Comparison of ENCODE assay signal across 10 mouse cellular contexts in the genomic region with DNA sequence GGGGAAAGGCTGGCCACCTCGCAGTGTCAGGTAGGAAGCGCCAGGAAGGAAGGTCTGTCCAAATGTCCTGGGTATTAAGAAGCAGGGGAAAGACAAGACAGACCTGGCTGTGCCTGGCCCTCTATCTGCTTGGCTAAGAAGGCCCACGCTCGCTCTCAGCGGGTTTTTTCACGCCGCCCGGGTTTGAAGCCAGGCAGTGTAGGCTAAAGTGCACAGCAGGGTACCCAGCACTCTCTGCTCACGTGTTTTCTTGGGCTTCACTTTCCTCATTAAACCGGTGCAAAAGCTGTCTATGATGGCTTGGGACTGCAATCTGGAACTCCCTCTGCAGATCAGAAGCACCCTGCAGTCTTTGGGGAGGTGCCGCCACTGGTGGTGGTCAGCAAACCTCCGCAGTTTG. TPM values are rescaled to one million over a fixed set of nuclear protein-coding genes. Genes with fewer than 3 reads are reported as not detected.
DNase-seq lines count a peak whose midpoint lies in the region; ATAC-seq and TF ChIP-seq lines count a peak whose summit lies in the region.
"Had no signal": no experiment of that assay in that cellular context is flagged by ENCODE, and none has a peak within 500 bp of the region (broad histone marks: within the 10 kb centered on the region; RNA-seq: fewer than 3 reads in every experiment).

No protein-coding gene starts in this region.

- H3K36me3 ChIP-seq in heart, postnatal 0 days (replicated peaks; ENCODE audit: control insufficient read depth, insufficient read depth, low read length) = peaks cover 6% of the 10 kb centered on the region; the same call in 1 of the 2 replicates
- no peaks in the 10 kb centered on the region for H3K36me3 ChIP-seq in liver, embryonic 15.5 days (replicated peaks)

- ATAC-seq in heart, postnatal 0 days (ENCODE audit: insufficient read depth, low read depth) = no peak
- no peak for ATAC-seq in liver, embryonic 15.5 days (ENCODE audit: insufficient read depth)
- no peak for ATAC-seq in monocyte, adult 5-6 weeks (replicated peaks; ENCODE audit: insufficient number of reproducible peaks, low FRiP score, low TSS enrichment, poor library complexity, severe bottlenecking)

- H3K9me3 ChIP-seq in heart, postnatal 0 days (replicated peaks; ENCODE audit: control insufficient read depth, low read length) = no peaks in the 10 kb centered on the region
- no peaks in the 10 kb centered on the region for H3K9me3 ChIP-seq in liver, embryonic 15.5 days (replicated peaks)

- TF ChIP-seq EP300 in heart, postnatal 0 days (IDR thresholded peaks at IDR 0.05; ENCODE audit: low read depth) = no peak

- peak overlapping the region; percentile 97 for H3K27ac ChIP-seq in heart, postnatal 0 days (ENCODE audit: low read depth)
- H3K27ac ChIP-seq in liver, embryonic 15.5 days (replicated peaks) = peak overlapping the region; percentile 85; the same call in 1 of the 2 replicates

- H3K4me2 ChIP-seq in heart, postnatal 0 days (ENCODE audit: low read depth, low read length) = peak overlapping the region; percentile 96
- H3K4me2 ChIP-seq in liver, embryonic 15.5 days = peak overlapping the region; percentile 64

- peak overlapping the region; percentile 96; the same call in 1 of the 2 replicates for H3K9ac ChIP-seq in heart, postnatal 0 days (replicated peaks; ENCODE audit: low read depth, low read length)
- H3K9ac ChIP-seq in liver, embryonic 15.5 days = no peak overlapping the region

- H3K4me3 ChIP-seq in heart, postnatal 0 days (ENCODE audit: low read depth, low read length) = peak overlapping the region; percentile 83
- peak overlapping the region; percentile 57 for H3K4me3 ChIP-seq in liver, embryonic 15.5 days (replicated peaks)

- DNase-seq in gastrocnemius, postnatal 25 days = peak; percentile 9
- DNase-seq in gastrocnemius, adult 8-10 months (ENCODE audit: low spot score in 2 of 2) = no peak
- DNase-seq in brain, adult 2 months (ENCODE audit: low read depth, low spot score) = peak; percentile 31
- no peak for DNase-seq in heart, postnatal 0 days (ENCODE audit: low spot score)
- no peak for DNase-seq in frontal cortex, postnatal 10 days (ENCODE audit: low spot score in 2 of 2)
- DNase-seq in left cerebral cortex, postnatal 25 days (ENCODE audit: low spot score in 2 of 2) = no peak

- H3K4me1 ChIP-seq in heart, postnatal 0 days (ENCODE audit: control insufficient read depth, insufficient read depth) = peaks cover 32% of the 10 kb centered on the region
- peaks cover 14% of the 10 kb centered on the region for H3K4me1 ChIP-seq in liver, embryonic 15.5 days (replicated peaks)

- H3K27me3 ChIP-seq in heart, postnatal 0 days (ENCODE audit: control insufficient read depth, insufficient read depth, low read length) = peaks cover 14% of the 10 kb centered on the region
- peaks cover 56% of the 10 kb centered on the region for H3K27me3 ChIP-seq in liver, embryonic 15.5 days

- no peak for TF ChIP-seq CTCF in heart, postnatal 0 days (IDR thresholded peaks at IDR 0.05; ENCODE audit: low read depth)

- 36% methylated on average over 12 of the region's 12 CpGs for WGBS in heart, postnatal 0 days
- 19% methylated on average over 12 of the region's 12 CpGs for WGBS in liver, embryonic 15.5 days (ENCODE audit: insufficient replicate concordance)

- intact Hi-C loops in left cerebral cortex, postnatal 25 days (cut with DNase I) = loop anchor here (2.0 kb wide), 1 partner anchor 45 kb away; no protein-coding TSS in a partner anchor

RNA-seq across cellular contexts. Expression of gene Klf15, which starts 0.6 kb away (rescaled TPM):
- 10 to 100 TPM; 29.8 to 33.3 TPM for total RNA-seq in gastrocnemius, postnatal 25 days (2021)
- 10 to 100 TPM; 26.7 to 83.2 (median 44.3) TPM for total RNA-seq in gastrocnemius, adult 8-10 months (2022)
- 56.9 and 74.5 TPM in 2 replicates for total RNA-seq in heart, postnatal 0 days (2014; rRNA removed; ENCODE audit: low replicate concordance)
- polyA plus RNA-seq in heart, postnatal 0 days (2015; fragmentation: Nextera tagmentation; extraction: Ambion mirVana) = 15.6 and 23.4 TPM in 2 replicates
- 18.4 and 22.4 TPM in 2 replicates for polyA plus RNA-seq in liver, embryonic 15.5 days (2015; fragmentation: Nextera tagmentation; extraction: Ambion mirVana)
- total RNA-seq in monocyte, adult 5-6 weeks (2017) = not detected in 3 replicates
- 10 to 100 TPM; 20.8 to 24.2 TPM for total RNA-seq in left cerebral cortex, postnatal 25 days (2021)
- total RNA-seq: common myeloid progenitor, adult 5-6 weeks; neutrophil, adult 5-6 weeks had no signal

RNA-seq across cellular contexts. Expression of gene Aldh1l1, which starts 24.5 kb away (rescaled TPM):
- 1 to 10 TPM; 5.0 to 7.6 TPM for total RNA-seq in gastrocnemius, postnatal 25 days (2021)
- 1 to 10 TPM; 2.4 to 5.5 (median 4.0) TPM for total RNA-seq in gastrocnemius, adult 8-10 months (2022)
- 5.9 and 7.7 TPM in 2 replicates for total RNA-seq in heart, postnatal 0 days (2014; rRNA removed; ENCODE audit: low replicate concordance)
- 2.3 and 2.8 TPM in 2 replicates for polyA plus RNA-seq in heart, postnatal 0 days (2015; fragmentation: Nextera tagmentation; extraction: Ambion mirVana)
- polyA plus RNA-seq in liver, embryonic 15.5 days (2015; fragmentation: Nextera tagmentation; extraction: Ambion mirVana) = 32.1 and 39.0 TPM in 2 replicates
- total RNA-seq in monocyte, adult 5-6 weeks (2017) = 0.68 to 2.9 TPM in 2 of 3 replicates, not detected in the other
- total RNA-seq in left cerebral cortex, postnatal 25 days (2021) = 10 to 100 TPM; 63.5 to 65.8 TPM
- total RNA-seq: neutrophil, adult 5-6 weeks had no signal

RNA-seq across cellular contexts. Expression of gene Cfap100, which starts 33.2 kb away (rescaled TPM):
- total RNA-seq in gastrocnemius, postnatal 25 days (2021) = 1 to 10 TPM; 1.0 to 1.1 TPM
- under 1 TPM in 1 of 4 experiments, not detected in 3; 0.56 TPM for total RNA-seq in gastrocnemius, adult 8-10 months (2022)
- total RNA-seq in heart, postnatal 0 days (2014; rRNA removed; ENCODE audit: low replicate concordance) = not detected in 2 replicates
- 0.04 and 0.27 TPM in 2 replicates for polyA plus RNA-seq in heart, postnatal 0 days (2015; fragmentation: Nextera tagmentation; extraction: Ambion mirVana)
- polyA plus RNA-seq in liver, embryonic 15.5 days (2015; fragmentation: Nextera tagmentation; extraction: Ambion mirVana) = 0.08 TPM in 1 of 2 replicates, not detected in the other
- not detected in 3 replicates for total RNA-seq in monocyte, adult 5-6 weeks (2017)
- 1 to 10 TPM; 3.8 to 3.9 TPM for total RNA-seq in left cerebral cortex, postnatal 25 days (2021)
- total RNA-seq: common myeloid progenitor, adult 5-6 weeks had no signal

Comparison
In these comparisons a context has a peak if more than half of its experiments do, and no peak if none do; other contexts are left out.
1. DNase-seq: peak in gastrocnemius, postnatal 25 days (single experiment) and brain, adult 2 months (single experiment); none in gastrocnemius, adult 8-10 months (0 of 2), heart, postnatal 0 days (single experiment), frontal cortex, postnatal 10 days (0 of 2) and left cerebral cortex, postnatal 25 days (0 of 2).
2. RNA of gene Klf15, which starts 0.6 kb away (total RNA-seq): 56.9 to 74.5 TPM in heart, postnatal 0 days, 26.7 to 83.2 TPM in gastrocnemius, adult 8-10 months, 29.8 to 33.3 TPM in gastrocnemius, postnatal 25 days and 20.8 to 24.2 TPM in left cerebral cortex, postnatal 25 days; not detected in monocyte, adult 5-6 weeks; every median in the first group is over 10 times any median in the second.